Mouse (Mus musculus) embryo, embryonic 10.5 days (tissue): ENCODE measurements at regions not wholly inside any gene's neighbourhood (a gene's known extent, or its start where the extent isn't known, plus 50 kb on each side); places are given as distances from the start of the nearest gene placed in this dataset.

ENCODE experiments used
- DNase-seq: peaks from one replicate; pipeline ENCODE4 v3.0.0-alpha.2; 2015; ENCODE audit warnings: low spot score

DNA sequence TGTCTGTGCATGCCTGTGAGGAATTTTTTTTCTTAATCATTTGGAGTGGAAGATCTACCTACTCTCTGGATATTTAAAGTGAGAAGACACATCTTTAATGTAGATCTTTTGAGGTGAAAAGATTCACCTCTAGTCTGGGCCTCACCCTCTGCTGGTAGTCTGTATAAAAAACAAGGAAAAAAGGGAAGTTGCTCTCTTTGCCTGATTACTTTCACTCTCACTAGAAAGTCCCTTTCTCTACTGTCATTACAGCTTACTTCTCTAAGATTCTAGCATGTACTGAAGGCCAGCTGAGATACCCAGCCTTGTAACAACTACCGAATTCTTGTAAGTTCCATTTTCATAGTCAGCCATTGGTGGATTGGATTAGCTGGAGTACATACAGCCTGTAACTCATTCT is 3791.9 kb downstream of the 9330182O14Rik start:
- no peak for DNase-seq

DNA sequence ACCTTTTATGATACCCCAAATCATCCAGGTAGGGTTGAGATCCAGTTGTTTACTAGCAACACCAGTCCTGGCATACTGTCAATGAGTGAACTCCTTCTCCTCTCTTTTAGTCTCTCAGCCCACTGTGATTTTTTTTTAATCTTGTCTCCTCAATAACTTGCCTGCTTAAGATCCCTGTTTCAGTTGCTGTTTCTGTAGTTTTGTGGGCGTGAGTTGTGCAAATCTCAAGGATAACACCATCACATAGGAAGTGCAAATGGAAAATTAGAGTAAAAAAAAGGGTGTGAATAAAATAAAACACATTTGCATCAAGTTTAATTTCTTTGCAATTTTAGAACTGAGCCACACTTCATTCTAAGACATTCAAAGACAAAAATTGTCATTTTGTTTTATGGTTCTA is 3799.4 kb downstream of the 9330182O14Rik start:
- DNase-seq = no peak

DNA sequence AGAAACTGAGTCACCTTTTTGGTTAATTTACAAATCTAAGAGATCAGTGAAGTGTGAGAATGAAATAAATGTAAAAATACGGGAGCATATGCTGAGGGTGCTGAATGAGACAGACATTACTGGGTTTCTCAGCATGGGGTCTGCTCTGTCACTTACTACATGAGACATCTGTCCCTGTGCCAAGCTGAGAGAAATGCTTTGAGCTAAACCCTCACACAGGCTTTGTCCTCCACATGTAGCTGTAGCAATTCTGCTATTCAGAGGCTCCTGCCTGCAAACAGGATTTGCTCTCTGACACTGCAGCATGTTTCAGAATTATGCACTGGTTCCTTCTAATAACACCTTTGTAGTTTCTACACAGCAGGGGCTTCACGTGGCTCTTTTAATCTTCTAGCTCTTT is 3806.3 kb downstream of the 9330182O14Rik start:
- DNase-seq = no peak

DNA sequence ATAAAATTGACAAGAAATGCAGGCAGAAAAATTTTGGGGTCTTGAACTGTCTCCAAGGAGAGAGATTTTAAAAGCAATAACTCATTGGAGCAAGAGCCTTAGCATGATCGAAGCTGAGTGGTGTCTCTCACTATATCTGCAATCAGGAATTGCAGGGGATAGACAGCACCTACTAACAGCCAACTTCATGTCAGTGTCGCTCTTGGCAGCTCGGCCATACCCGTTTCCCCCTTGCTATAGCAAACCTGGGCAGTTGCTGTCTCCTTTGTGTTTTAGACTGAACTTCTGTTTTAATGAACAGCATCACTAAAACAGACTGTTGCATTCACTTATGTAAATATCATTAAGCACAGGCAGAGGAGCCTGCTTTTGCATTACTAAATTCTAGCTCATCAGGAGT is 3806.7 kb downstream of the 9330182O14Rik start:
- DNase-seq = no peak

DNA sequence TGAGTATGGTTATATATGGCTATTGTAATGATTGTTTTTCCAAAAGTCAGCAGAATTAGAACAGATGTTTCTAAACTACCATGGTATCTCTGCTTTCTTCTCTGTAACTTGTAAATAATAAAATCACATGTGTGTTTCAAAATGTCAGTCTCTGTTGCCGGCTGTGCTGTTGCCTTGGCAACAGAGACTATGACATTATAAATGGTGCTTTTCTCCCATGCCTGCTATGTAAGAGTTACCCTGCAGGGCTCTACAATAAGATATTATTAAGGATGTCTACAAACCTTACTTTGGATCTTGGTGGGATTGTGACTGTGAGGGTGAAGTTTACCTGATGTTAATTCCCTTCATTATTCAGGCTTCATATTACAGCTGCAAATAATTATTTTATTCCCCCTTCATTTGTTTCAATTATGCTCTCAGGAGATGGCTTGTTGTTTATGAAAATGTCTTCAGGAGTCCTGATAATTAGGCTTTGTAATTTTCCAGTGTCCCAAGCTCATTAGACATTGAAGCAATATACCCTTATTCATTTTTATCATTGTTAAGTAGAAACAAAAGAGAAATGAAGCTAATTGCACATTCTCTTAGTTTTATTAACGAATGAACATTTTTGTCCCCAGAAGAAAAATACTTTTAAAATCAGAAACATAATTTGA is 3808.0 kb downstream of the 9330182O14Rik start:
- DNase-seq = peak; percentile 1

DNA sequence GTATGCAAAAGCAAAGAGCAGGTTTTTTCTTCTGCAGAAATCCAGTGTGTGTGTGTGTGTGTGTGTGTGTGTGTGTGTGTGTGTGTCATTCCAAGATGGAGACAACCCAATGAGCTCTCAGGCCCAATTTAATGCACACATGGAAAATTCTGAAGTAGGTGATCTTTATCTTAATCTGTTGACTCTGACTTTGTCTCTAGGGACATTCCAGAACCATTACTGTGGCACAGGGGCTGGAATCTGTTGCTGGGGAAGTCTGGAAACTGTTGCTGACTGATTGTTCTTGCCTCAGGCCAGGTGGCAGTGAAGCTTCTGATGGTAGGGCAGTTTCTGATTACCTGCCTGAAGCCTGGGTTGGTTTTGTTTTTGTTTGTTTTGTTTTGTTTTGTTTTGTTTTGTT is 3850.8 kb downstream of the 9330182O14Rik start:
- peak; percentile 5 for DNase-seq

DNA sequence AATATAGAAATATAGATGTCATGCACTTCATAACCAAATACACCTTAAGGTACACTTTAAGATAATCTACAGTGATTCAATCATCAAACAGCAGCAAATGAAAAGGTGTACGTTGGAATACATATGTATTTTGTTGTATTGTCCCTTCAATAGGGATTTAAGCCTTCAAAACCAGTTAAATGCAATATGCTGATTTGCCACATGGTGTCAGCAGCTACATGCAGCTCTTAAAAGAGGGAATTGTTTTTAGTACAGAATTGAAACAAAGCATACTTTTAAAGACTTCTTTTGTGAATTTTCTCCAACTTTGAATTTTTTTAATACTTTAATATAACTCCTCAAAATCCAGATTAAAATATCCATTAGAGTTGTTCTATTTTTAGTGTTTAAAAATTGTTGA is 3857.1 kb downstream of the 9330182O14Rik start:
- peak; percentile 71 for DNase-seq

DNA sequence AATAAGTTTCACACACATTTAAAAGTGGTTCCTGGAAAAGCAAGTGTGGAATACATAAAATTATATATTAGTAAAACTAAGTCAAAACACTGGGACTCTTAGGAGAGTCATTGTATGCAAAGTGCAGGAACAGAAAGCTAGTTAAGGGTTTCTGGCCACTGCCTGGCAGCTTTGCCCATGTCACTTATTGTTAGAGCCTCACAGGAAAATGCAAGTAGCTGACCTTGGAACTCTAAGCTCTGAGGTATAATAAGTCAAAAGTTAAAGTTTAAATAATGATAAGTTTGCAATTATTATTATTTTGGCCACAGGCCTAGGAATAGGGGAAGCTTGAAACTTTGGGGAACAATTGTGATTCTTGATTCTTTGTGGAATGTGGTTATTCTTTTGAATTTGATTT is 3858.8 kb downstream of the 9330182O14Rik start:
- DNase-seq = no peak

DNA sequence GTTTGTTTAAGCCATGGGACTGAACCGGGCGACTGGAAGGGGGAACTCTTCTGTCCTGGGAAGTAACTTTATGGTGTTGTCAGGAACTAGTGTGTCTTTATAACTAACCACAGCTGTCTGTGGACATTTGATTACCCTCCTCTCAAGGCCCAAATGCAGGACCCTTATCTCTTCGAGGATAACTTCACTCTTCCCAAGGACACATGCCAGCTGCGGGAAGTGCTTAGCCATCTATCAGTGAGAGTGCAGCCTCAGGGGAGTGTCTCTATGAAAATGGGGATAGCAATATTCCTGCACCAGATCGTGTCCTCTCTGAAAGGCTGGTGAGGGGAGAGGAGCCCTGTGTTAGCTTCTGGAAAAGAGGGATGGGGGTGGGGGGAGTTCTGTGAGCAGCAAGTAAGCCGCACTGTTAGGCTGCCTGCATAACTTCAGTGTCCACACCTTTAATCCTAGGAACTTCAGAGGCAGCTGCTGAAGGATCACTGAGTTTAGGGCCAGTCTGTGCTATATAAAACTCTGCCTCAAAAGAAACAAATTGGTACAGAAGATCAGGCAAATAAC is 3892.4 kb downstream of the 9330182O14Rik start:
- peak; percentile 0 for DNase-seq

DNA sequence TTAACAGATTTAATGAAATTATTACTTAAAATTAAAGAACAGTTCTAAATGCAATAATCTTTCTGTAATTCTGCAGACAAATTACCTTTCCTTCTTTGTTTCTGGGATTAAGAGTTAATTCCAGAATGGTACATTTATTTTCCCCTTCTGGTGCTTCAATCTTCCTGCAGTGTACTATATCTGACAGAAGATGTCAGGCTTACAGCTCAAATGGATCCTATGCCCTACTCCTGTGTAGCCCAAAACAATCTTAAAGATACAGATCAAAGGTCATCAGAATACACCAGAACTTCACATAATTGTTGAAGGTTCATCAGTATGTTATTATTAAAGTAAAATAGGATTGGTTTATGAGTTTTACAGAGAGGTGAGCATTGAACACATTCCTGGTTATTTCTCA is 3901.7 kb downstream of the 9330182O14Rik start:
- DNase-seq = peak; percentile 3

DNA sequence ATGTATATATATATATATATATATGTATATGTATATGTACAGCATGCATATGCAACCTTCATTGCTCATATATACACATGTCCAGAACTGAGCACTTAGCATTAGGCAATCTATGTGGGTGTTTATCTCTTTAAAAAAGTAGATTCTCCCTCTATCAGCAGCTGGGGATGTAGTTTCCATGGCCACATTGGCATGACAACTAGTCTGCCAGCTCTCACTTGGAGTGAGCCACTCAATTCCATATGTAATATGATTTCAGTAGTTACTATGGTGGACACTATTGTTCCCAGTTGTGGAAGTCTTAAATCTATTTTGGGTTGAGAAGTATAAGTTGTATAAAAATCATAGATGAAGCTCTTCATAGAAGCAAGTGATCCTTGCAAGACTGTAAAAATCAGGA is 3903.7 kb downstream of the 9330182O14Rik start:
- no peak for DNase-seq

DNA sequence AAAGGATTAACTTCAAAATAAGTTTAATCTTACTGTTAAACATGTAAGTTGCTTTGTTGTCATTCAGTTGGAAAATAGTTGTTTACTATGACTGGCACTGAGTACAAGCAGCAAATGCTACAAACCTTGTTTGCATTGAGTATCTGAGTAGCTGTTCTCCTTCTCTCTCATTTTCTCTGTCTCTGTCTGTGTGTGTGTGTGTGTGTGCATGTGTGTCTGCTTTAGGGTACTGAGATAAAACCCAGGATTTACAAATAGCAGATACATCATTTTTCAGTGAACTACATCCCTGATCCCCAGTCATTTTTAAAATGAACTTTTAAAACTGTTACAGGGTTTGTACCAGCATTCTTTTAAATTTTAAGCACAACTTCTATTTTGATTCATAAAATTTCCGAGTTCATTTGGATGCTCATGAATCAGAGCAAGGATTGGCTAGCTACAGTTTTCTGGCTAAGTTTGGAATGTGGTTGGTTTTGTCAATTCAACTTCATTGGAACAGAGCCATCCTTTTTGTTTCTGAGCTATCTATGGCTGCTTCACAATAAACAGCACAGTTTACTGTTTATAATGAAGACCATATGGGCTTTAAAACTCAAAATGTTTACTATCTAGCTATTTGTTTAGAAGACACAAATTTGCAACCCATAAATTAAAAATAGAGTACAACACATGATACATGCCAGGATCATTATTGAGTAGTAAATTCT is 3916.6 kb downstream of the 9330182O14Rik start:
- no peak for DNase-seq

DNA sequence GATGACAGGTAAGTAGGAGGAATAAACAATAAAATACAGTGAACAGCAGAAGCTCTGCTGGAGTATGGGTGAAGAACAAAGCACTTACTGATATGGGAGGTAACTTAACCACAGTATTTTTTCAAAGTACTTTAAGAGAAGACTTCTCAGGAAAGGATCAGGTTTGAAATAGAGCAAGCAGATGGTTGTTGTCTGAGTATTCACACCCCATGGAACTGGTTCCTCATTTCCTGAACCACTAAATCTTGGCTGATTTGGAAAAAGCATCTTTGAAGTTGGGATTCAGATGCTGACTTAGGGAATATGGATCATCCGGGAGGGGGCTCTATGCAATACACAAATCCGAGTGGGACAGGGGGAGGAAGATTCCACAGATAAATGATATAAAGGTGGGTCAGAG is 3930.7 kb downstream of the 9330182O14Rik start:
- no peak for DNase-seq

DNA sequence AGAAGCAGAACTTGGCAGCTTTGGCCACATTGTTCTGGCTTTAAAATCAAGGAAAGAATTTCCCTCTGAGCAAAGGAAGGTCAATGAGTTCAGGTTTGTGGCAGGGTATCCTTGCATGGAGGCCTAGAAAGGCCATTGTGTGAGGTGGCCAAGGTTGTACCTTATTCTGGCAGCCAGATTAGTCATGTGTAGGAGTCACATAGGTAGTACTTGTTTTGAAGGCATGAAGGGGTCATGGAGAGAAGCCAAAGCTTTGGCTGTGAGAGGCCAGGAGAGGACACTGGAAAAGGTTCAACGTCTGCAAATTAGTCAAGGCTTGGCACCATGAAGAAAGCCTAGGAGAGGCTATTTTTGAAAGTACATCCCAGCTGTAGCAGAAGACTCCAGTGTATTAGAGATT is 3949.5 kb downstream of the 9330182O14Rik start:
- no peak for DNase-seq

DNA sequence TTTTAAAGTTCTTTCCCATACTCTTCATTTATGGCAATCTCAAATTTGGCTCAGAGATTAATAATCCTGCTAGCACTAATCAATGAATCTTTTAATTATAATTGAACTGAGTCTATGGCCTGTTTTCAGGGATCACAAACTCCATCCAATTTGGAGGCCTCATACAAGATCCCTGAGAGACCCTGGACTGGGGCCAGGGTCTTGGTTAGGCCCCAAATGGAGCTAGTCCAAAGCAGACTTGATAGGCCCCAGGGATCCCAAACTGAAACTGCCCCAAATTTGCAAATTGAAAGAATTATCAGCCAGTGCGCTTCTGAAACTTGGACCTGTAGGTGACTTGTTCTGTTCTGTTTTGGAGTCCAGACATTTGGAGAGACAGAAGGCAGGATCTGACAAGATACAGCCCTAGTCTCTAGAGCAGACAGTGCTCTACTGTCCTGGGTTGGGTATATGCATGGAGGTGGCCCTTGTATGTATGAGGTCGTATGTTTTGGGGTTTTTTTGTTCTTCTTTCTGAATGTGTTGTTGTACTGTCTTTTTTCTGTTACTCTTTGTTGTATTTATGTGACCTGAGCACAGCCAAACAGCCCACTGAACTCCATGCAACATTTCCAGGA is 3978.3 kb downstream of the 9330182O14Rik start:
- no peak for DNase-seq

DNA sequence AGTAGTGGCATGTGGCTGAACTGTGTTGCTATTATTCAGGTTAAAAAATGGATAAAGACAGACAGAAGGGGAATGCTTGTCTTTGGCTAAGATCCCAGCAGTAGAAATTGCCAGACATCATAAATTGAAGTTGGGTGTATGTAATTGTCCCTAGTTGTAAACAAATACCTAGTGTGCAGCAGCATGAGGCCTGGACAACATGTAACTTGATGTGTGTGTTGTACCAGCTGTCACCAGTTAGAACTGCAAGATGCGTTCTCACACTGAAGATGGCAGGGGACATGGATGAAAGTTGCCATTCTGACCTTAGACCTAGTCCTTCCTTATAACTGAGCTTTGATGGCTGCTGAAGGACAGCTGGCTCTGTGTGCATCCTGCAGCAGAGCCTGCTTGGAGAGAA is 4000.0 kb downstream of the 9330182O14Rik start:
- DNase-seq = no peak
